ENCODE assay signal across 25 mouse cellular contexts in the genomic region with DNA sequence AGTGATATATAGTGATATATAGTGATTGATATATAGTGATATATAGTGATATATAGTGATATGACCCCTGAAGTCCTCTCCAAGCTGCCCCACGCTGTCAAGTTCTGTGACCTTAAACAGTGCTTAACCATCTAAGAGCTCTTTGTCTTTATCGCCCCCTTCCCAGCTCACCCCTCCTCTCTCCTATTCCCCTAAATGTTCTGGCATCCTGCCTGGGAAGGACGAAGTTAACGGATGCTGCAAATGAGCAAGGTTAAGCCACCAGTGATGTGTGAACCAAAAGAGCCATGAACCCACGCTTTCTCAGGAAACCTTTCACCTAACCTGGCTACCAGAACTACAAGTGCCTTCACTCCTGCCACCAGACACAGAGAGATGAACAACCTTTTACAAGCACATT.
"Had no signal": no experiment of that assay in that cellular context is flagged by ENCODE, and none has a peak within 500 bp of the region (broad histone marks: within the 10 kb centered on the region; RNA-seq: fewer than 3 reads in every experiment).

No protein-coding gene starts in this region.

- H3K4me2 ChIP-seq: heart, embryonic 11.5 days; heart, embryonic 13.5 days; heart, embryonic 15.5 days; hindbrain, embryonic 12.5 days; hindbrain, embryonic 14.5 days; intestine, embryonic 15.5 days; limb, embryonic 12.5 days had no signal

- H3K27ac ChIP-seq: gastrocnemius, adult 2 months; heart, adult 2 months; heart, embryonic 13.5 days; heart, embryonic 15.5 days; hindbrain, embryonic 10.5 days; hindbrain, embryonic 12.5 days; hindbrain, embryonic 14.5 days; intestine, embryonic 15.5 days; layer of hippocampus, adult 2 months; left cerebral cortex, adult 2 months; limb, embryonic 10.5 days; limb, embryonic 12.5 days had no signal

- H3K27me3 ChIP-seq: heart, embryonic 13.5 days; heart, embryonic 15.5 days; hindbrain, embryonic 12.5 days; intestine, embryonic 15.5 days; limb, embryonic 12.5 days had no signal

- H3K4me1 ChIP-seq: heart, embryonic 13.5 days; heart, embryonic 15.5 days; hindbrain, embryonic 10.5 days; hindbrain, embryonic 12.5 days; intestine, embryonic 15.5 days had no signal

- H3K9me3 ChIP-seq: heart, embryonic 13.5 days; heart, embryonic 15.5 days; hindbrain, embryonic 10.5 days; intestine, embryonic 15.5 days; limb, embryonic 10.5 days; limb, embryonic 12.5 days had no signal

- ATAC-seq: hindbrain, embryonic 16.5 days; inflammation-experienced regulatory T-cells, adult 6 months; intestine, embryonic 15.5 days; intestine, postnatal 0 days had no signal

- H3K36me3 ChIP-seq: heart, embryonic 13.5 days; heart, embryonic 15.5 days; hindbrain, embryonic 10.5 days; hindbrain, embryonic 12.5 days; intestine, embryonic 15.5 days; limb, embryonic 10.5 days; limb, embryonic 12.5 days had no signal

- H3K4me3 ChIP-seq: gastrocnemius, adult 2 months; heart, adult 2 months; heart, embryonic 13.5 days; heart, embryonic 15.5 days; hindbrain, embryonic 10.5 days; hindbrain, embryonic 12.5 days; intestine, embryonic 15.5 days; layer of hippocampus, adult 2 months; left cerebral cortex, adult 2 months; limb, embryonic 10.5 days; limb, embryonic 12.5 days had no signal

- H3K9ac ChIP-seq: heart, embryonic 13.5 days; heart, embryonic 15.5 days; hindbrain, embryonic 12.5 days; hindbrain, embryonic 14.5 days; intestine, embryonic 15.5 days; limb, embryonic 12.5 days had no signal

- DNase-seq: gastrocnemius, adult 2 months; gastrocnemius, postnatal 10 days; gastrocnemius, postnatal 25 days; heart, adult 2 months; heart, postnatal 4 days; kidney, adult 18-20 months; kidney, adult 8-10 months; kidney, postnatal 10 days; kidney, postnatal 25 days; kidney, postnatal 4 days; liver had no signal
